Mouse (Mus musculus): ENCODE data around the gene Pde8a. TPM values are rescaled to one million over a fixed set of nuclear protein-coding genes. Genes with fewer than 3 reads are reported as not detected.

Pde8a gene
- total and polyA plus RNA-seq, 2 experiments from 2014 or later = 1.1 to 2.7 TPM

- no peak for ATAC-seq
- no peak overlapping the region for H3K9ac ChIP-seq
- no peaks in the 10 kb centered on the region for H3K4me1 ChIP-seq (ENCODE audit: insufficient read depth)
- WGBS = 64% methylated on average over 7 of the region's 7 CpGs
- no peak for TF ChIP-seq CTCF (IDR thresholded peaks at IDR 0.05; ENCODE audit: low read depth)
- no peak overlapping the region for H3K4me3 ChIP-seq (ENCODE audit: low read depth, low read length)
- no peak overlapping the region for H3K4me2 ChIP-seq (ENCODE audit: low read depth)
- no peak overlapping the region for H3K27ac ChIP-seq (ENCODE audit: low read depth, low read length)
- H3K36me3 ChIP-seq (ENCODE audit: insufficient read depth) = no peaks in the 10 kb centered on the region
- H3K27me3 ChIP-seq (ENCODE audit: insufficient read depth, low read length) = peaks cover 12% of the 10 kb centered on the region
- no peak for DNase-seq
- no peaks in the 10 kb centered on the region for H3K9me3 ChIP-seq (ENCODE audit: low read length)
Measured at GRCm38 (mm10) chr7:81219321-81219720, 5.9 kb downstream of the Pde8a start.

GRCm38 (mm10) chr7:81220381-81220780 lies 7.0 kb downstream of the Pde8a start:
- DNase-seq (no peak), ATAC-seq (no peak)
- no peaks in the 10 kb centered on the region for H3K36me3 ChIP-seq (ENCODE audit: insufficient read depth)
- no peaks in the 10 kb centered on the region for H3K9me3 ChIP-seq (ENCODE audit: low read length)
- H3K4me3 ChIP-seq (ENCODE audit: low read depth, low read length) = no peak overlapping the region
- no peak overlapping the region for H3K27ac ChIP-seq (ENCODE audit: low read depth, low read length)
- no peak for TF ChIP-seq CTCF (IDR thresholded peaks at IDR 0.05; ENCODE audit: low read depth)
- H3K4me1 ChIP-seq (ENCODE audit: insufficient read depth) = no peaks in the 10 kb centered on the region
- peaks cover 11% of the 10 kb centered on the region; the same call in 1 of the 2 replicates for H3K27me3 ChIP-seq (ENCODE audit: insufficient read depth, low read length)
- no peak overlapping the region for H3K9ac ChIP-seq
- WGBS = 77% methylated on average over 3 of the region's 3 CpGs
- no peak overlapping the region for H3K4me2 ChIP-seq (ENCODE audit: low read depth)

GRCm38 (mm10) chr7:81224260-81224659 lies 10.9 kb downstream of the Pde8a start:
- DNase-seq = no peak
- no peak overlapping the region for H3K27ac ChIP-seq (ENCODE audit: low read depth, low read length)
- H3K4me2 ChIP-seq (ENCODE audit: low read depth) = no peak overlapping the region
- no peaks in the 10 kb centered on the region for H3K9me3 ChIP-seq (ENCODE audit: low read length)
- WGBS = 80% methylated on average over 7 of the region's 7 CpGs
- H3K36me3 ChIP-seq (ENCODE audit: insufficient read depth) = no peaks in the 10 kb centered on the region
- no peaks in the 10 kb centered on the region for H3K27me3 ChIP-seq (ENCODE audit: insufficient read depth, low read length)
- ATAC-seq = no peak
- H3K9ac ChIP-seq = no peak overlapping the region
- no peaks in the 10 kb centered on the region for H3K4me1 ChIP-seq (ENCODE audit: insufficient read depth)
- no peak for TF ChIP-seq CTCF (IDR thresholded peaks at IDR 0.05; ENCODE audit: low read depth)
- no peak overlapping the region for H3K4me3 ChIP-seq (ENCODE audit: low read depth, low read length)

DNA sequence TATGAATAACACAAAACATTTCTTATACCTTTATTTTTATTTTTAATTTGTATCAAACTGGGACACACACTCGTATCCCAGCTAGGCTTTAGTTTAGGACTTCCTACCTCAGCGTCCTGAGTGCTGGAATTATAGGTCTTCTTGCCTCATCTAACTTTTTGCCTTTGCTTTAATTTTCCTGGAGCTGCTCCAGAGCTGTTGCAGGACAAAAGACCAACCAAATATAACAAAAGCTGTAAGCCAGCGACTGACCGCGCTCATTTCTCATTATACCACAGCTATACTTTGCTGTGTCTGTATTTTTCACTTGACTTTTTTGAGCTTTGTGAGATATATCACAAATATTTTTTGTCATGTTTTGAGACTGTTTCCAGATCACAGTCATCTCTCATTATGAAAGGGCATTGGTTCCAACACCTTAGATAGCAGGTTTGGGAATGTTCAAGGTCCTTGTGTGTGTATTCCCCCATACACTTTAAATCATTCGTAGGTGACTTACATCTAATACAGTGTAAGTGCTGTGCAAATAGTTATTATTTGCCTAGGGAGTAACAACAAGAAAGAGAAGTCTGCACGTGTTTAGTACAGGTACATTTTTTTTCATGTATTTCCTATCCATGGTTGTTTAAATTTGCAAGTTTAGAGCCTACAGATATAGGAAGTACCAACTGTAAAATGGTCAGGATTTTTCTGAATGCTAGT lies 16.8 kb downstream of the Pde8a start:
- 84% methylated on average over 7 of the region's 7 CpGs for WGBS
- ATAC-seq (no peak), DNase-seq (no peak)
- Histone ChIP-seq H3K9ac (no peak overlapping the region), H3K27ac (ENCODE audit: low read depth, low read length) (no peak overlapping the region), H3K4me1 (ENCODE audit: insufficient read depth) (no peaks in the 10 kb centered on the region), H3K9me3 (ENCODE audit: low read length) (no peaks in the 10 kb centered on the region), H3K4me3 (ENCODE audit: low read depth, low read length) (no peak overlapping the region), H3K27me3 (ENCODE audit: insufficient read depth, low read length) (no peaks in the 10 kb centered on the region), H3K36me3 (ENCODE audit: insufficient read depth) (no peaks in the 10 kb centered on the region), H3K4me2 (ENCODE audit: low read depth) (no peak overlapping the region)
- no peak for TF ChIP-seq CTCF (IDR thresholded peaks at IDR 0.05; ENCODE audit: low read depth)

GRCm38 (mm10) chr7:81232674-81233073 lies 19.3 kb downstream of the Pde8a start:
- Histone ChIP-seq H3K4me3 (ENCODE audit: low read depth, low read length) (no peak overlapping the region), H3K4me1 (ENCODE audit: insufficient read depth) (no peaks in the 10 kb centered on the region), H3K27me3 (ENCODE audit: insufficient read depth, low read length) (no peaks in the 10 kb centered on the region), H3K36me3 (ENCODE audit: insufficient read depth) (no peaks in the 10 kb centered on the region), H3K9me3 (ENCODE audit: low read length) (no peaks in the 10 kb centered on the region), H3K9ac (no peak overlapping the region), H3K27ac (ENCODE audit: low read depth, low read length) (no peak overlapping the region), H3K4me2 (ENCODE audit: low read depth) (no peak overlapping the region)
- 87% methylated on average over 2 of the region's 2 CpGs for WGBS
- no peak for TF ChIP-seq CTCF (IDR thresholded peaks at IDR 0.05; ENCODE audit: low read depth)
- ATAC-seq (no peak), DNase-seq (no peak)

GRCm38 (mm10) chr7:81235117-81235516 lies 21.7 kb downstream of the Pde8a start:
- H3K4me1 ChIP-seq (ENCODE audit: insufficient read depth) = no peaks in the 10 kb centered on the region
- H3K27me3 ChIP-seq (ENCODE audit: insufficient read depth, low read length) = no peaks in the 10 kb centered on the region
- no peak overlapping the region for H3K9ac ChIP-seq
- no peaks in the 10 kb centered on the region for H3K36me3 ChIP-seq (ENCODE audit: insufficient read depth)
- DNase-seq (no peak), ATAC-seq (no peak)
- TF ChIP-seq CTCF (IDR thresholded peaks at IDR 0.05; ENCODE audit: low read depth) = no peak
- no peak overlapping the region for H3K4me2 ChIP-seq (ENCODE audit: low read depth)
- no peaks in the 10 kb centered on the region for H3K9me3 ChIP-seq (ENCODE audit: low read length)
- H3K4me3 ChIP-seq (ENCODE audit: low read depth, low read length) = no peak overlapping the region
- no peak overlapping the region for H3K27ac ChIP-seq (ENCODE audit: low read depth, low read length)
- 89% methylated on average over 2 of the region's 2 CpGs for WGBS

DNA sequence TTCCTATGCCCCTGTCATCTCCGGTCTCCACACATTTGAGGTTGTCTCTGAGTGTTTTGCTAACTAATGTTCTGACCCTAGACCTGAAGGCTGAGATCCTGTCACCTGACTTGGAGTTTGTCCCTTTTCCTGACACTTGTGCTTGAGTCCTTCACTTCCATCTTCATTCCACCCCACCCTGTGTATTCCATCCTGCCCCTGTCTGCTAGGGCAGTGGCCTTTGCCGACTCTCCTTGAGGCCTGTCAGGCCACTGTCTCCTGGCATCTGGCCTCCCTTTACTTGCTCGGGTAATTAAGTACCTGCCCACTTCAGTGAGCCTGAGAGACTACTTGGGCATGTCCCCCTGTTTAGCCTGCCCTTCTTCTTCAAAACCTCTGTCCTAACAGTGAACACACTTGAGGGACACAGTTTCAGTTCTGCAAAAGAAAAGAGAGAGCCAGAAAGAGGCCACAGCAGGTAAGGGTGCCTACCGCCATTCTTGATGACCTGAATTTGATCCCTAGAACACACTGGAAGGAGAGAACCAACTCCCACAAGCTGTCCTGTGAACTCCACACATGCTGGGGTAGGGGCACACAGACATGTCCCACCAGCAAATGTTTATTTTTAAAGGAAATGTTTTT lies 22.3 kb downstream of the Pde8a start:
- WGBS = 78% methylated on average over 4 of the region's 4 CpGs
- H3K27me3 ChIP-seq (ENCODE audit: insufficient read depth, low read length) = no peaks in the 10 kb centered on the region
- no peak for TF ChIP-seq CTCF (IDR thresholded peaks at IDR 0.05; ENCODE audit: low read depth)
- no peak for DNase-seq
- H3K4me2 ChIP-seq (ENCODE audit: low read depth) = no peak overlapping the region
- no peak overlapping the region for H3K27ac ChIP-seq (ENCODE audit: low read depth, low read length)
- no peaks in the 10 kb centered on the region for H3K36me3 ChIP-seq (ENCODE audit: insufficient read depth)
- no peaks in the 10 kb centered on the region for H3K4me1 ChIP-seq (ENCODE audit: insufficient read depth)
- H3K9me3 ChIP-seq (ENCODE audit: low read length) = no peaks in the 10 kb centered on the region
- H3K4me3 ChIP-seq (ENCODE audit: low read depth, low read length) = no peak overlapping the region
- H3K9ac ChIP-seq = no peak overlapping the region
- no peak for ATAC-seq

Data from forebrain, postnatal 0 days (tissue).